Mouse (Mus musculus) bone marrow, adult 2 months (tissue): ENCODE measurements around the gene Akna.

Experiments used
- CTCF ChIP-seq: fragments of 200-500 bp; IDR thresholded peaks from 2 replicates; pipeline ENCODE4 v1.5.1; 2011; ENCODE audit warnings: low read length, control low read depth; ENCODE audit not compliant: control insufficient read depth, insufficient read depth
- POLR2A ChIP-seq: fragments of 200-500 bp; IDR thresholded peaks from 2 replicates; pipeline ENCODE4 v1.6.1; 2011; ENCODE audit warnings: low read depth, mild to moderate bottlenecking, control low read depth, low read length, borderline replicate concordance; ENCODE audit not compliant: control insufficient read depth

DNA sequence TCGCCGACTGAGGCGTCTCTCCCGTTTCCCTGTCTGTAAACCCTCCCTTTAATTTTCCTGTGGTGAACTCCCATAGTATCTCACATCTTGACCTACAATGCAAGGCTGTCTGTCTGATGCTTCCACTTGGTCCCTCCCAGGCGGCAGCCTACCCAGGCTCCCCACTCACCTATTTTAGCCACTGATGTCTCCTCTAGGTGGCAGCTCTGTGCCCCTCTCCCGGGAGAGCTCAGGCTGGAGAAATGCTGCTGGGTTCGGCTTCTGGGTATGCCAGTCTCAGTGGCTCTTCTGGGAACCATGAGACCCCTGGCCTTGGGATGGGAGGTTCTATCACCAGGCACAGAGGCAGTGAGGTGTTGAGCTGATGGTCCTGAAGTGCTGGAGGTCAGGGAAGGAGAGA lies 25.7 kb downstream of the Akna start:
- TF ChIP-seq CTCF (peak; percentile 38; the same call in 1 of the 2 replicates), POLR2A (no peak)
